Mouse (Mus musculus): ENCODE measurements around the gene Klf16.

DNA sequence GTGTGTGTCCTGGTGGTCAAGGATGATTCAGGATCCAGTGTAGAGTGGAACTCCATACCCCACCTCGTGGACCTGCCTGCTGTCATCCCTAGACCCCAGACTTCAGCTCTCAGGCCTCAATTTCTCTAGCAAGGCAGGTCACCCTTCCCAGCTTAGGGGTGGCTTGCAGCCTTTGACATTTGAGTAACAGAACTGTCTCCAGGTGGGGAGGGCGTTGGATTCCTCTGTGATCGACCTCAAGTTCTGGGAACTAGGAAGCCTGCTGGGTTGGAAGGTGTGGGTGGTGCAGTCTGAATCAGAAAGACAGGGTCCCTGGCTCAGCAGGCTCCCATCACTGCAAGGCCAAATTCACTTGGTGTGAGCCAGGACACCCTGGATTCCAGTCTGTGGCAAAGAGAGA, 2.2 kb downstream of the Klf16 start:
- TF ChIP-seq CTCF (IDR thresholded peaks at IDR 0.05; ENCODE audit: low read depth, low read length) (no peak), POLR2A (IDR thresholded peaks at IDR 0.05; ENCODE audit: extremely low read depth, insufficient read depth, low read length) (no peak)

Measured in liver, adult 2 months (tissue).